Mouse (Mus musculus) spleen, adult 2 months (tissue): ENCODE data around the gene Mob2. TPM values are rescaled to one million over a fixed set of nuclear protein-coding genes. Genes with fewer than 3 reads are reported as not detected.

Source experiments
- DNase-seq, 2 experiments: peaks; one replicate each; pipeline versions ENCODE4 v3.0.0 to v3.0.0-alpha.2; 2012 to 2021; ENCODE audit warnings: low spot score in 2 of 2, low read depth in 1 of 2
- H3K27ac ChIP-seq: fragments of 200-500 bp; 2 replicates; pipeline ENCODE4 v1.5.1; 2012; ENCODE audit warnings: low read length, inconsistent platforms; ENCODE audit not compliant: insufficient read depth
- H3K27me3 ChIP-seq: fragments of 200-500 bp; 2 replicates; pipeline ENCODE4 v1.6.1; 2012; ENCODE audit warnings: mild to moderate bottlenecking, moderate library complexity, low read length, inconsistent platforms; ENCODE audit not compliant: control insufficient read depth, insufficient read depth
- H3K36me3 ChIP-seq: fragments of 200-500 bp; 2 replicates; pipeline ENCODE4 v1.6.1; 2012; ENCODE audit warnings: mild to moderate bottlenecking, low read length, inconsistent platforms; ENCODE audit not compliant: control insufficient read depth, insufficient read depth
- H3K4me1 ChIP-seq: fragments of 200-500 bp; 2 replicates; pipeline ENCODE4 v1.6.1; 2011; ENCODE audit warnings: inconsistent platforms; ENCODE audit not compliant: control insufficient read depth, insufficient read depth, insufficient read length
- H3K4me3 ChIP-seq: fragments of 200-500 bp; 2 replicates; pipeline ENCODE4 v1.5.1; 2011; ENCODE audit warnings: mild to moderate bottlenecking, inconsistent platforms; ENCODE audit not compliant: insufficient read depth, insufficient read length; ENCODE audit errors: extremely low read depth
- CTCF ChIP-seq: fragments of 200-500 bp; IDR thresholded peaks from 2 replicates; pipeline ENCODE4 v1.5.1; 2011; ENCODE audit warnings: mild to moderate bottlenecking, inconsistent platforms; ENCODE audit not compliant: insufficient read depth, insufficient read length, insufficient replicate concordance; ENCODE audit errors: extremely low read depth
- POLR2A ChIP-seq: fragments of 200-500 bp; IDR thresholded peaks from 2 replicates; pipeline ENCODE4 v1.6.1; 2011; ENCODE audit warnings: low read depth, low read length, inconsistent platforms
- WGBS: fragments of 180-500 bp; shearing (Covaris S2); methylation state at CpG from one replicate; pipeline ENCODE4 v1.1.7; 2018; 5-methylcytosine and 5-hydroxymethylcytosine counted together
- polyA plus RNA-seq: library from polyadenylated mRNA; depleted of rRNA; stranded (reverse); fragments of >200 nt; gene quantifications from 2 replicates; pipeline ENCODE4 v1.2.3, GENCODE M21; 2012

The Mob2 gene
- polyA plus RNA-seq, 1 experiment = 28.2 TPM

DNA sequence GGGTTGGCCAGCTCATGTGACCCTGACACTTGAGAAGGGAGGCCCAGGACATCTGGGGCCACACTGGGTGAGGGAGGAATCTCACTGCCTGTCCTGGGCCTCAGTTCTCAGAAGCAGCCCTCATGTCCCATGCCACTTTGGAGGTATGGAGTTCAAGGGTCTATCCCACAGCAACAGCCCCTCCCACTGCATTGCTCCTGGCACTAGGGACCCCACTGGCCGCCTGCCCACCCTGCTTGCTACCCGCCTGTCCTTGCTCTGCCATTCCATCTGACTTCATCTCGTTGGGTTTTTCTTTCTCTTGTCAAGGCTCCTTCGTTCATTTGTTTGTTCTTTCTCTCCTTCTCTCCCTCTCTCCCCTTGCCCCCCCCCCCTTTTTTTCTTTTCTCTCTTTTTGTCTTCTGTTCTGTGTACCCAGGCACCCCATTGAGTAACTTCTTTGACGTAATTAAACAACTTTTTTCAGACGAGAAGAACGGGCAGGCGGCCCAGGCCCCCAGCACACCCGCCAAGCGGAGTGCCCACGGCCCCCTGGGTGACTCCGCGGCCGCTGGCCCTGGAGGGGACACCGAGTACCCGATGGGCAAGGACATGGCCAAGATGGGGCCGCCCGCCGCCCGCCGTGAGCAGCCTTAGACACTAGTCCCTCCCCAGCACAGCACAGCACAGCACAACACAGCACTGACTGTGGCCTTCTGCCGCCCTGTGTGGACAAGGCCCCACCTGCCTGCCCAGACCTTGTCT, 59.1 kb downstream of the Mob2 start:
- Histone ChIP-seq H3K27me3 (no peaks in the 10 kb centered on the region), H3K4me1 (no peaks in the 10 kb centered on the region), H3K27ac (no peak overlapping the region), H3K4me3 (no peak overlapping the region), H3K36me3 (no peaks in the 10 kb centered on the region)
- no peak for DNase-seq
- 89% methylated on average over 22 of the region's 22 CpGs for WGBS
- TF ChIP-seq CTCF (no peak), POLR2A (no peak)

DNA sequence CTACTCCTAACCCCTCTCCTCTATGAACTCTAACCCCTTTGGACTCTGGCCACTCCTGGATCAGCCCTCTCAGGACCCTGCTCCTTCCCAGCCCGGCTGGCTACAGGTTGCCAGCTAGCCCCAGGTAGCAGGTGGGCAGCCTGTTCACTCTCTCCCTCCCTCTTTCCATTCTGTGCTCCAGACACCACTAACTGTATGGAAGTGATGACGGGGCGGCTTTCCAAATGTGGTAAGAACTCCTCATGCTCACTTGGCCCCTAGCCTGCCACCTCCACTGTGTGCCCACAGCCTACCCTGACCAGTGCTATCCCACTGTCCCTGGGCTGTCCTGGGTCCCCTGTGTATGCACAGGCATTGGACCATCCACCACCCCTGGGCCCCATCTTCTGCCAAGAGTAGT, 60.2 kb downstream of the Mob2 start:
- TF ChIP-seq CTCF = no peak
- TF ChIP-seq POLR2A = no peak
- Histone ChIP-seq H3K4me1 (no peaks in the 10 kb centered on the region), H3K36me3 (no peaks in the 10 kb centered on the region), H3K4me3 (no peak overlapping the region), H3K27ac (no peak overlapping the region), H3K27me3 (no peaks in the 10 kb centered on the region)
- WGBS = 97% methylated on average over 3 of the region's 3 CpGs
- DNase-seq = no peak

DNA sequence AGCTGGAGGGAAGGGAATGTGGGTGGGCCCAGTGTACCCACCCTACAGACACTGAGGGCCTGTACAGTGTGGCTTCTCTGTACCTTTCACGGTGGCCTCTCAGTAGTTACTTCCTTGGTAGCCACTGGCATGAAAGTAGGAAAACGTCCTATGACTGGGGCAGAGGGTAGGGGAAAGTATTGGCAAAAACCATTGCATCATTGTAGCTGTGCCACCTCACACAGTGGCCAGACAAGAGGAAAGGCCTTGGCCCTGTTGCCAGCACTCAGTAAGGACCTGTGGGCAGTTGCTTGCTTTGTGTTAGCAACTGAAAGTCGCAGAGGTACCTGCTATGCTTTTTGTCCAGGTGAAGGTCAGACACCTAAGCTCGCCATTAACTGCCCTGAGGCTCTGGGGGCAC, 66.7 kb downstream of the Mob2 start:
- no peaks in the 10 kb centered on the region for H3K36me3 ChIP-seq
- H3K27ac ChIP-seq = no peak overlapping the region
- H3K4me1 ChIP-seq = no peaks in the 10 kb centered on the region
- no peak for TF ChIP-seq POLR2A
- TF ChIP-seq CTCF = no peak
- H3K4me3 ChIP-seq = no peak overlapping the region
- DNase-seq = no peak
- H3K27me3 ChIP-seq = no peaks in the 10 kb centered on the region
- 84% methylated on average over 4 of the region's 4 CpGs for WGBS

DNA sequence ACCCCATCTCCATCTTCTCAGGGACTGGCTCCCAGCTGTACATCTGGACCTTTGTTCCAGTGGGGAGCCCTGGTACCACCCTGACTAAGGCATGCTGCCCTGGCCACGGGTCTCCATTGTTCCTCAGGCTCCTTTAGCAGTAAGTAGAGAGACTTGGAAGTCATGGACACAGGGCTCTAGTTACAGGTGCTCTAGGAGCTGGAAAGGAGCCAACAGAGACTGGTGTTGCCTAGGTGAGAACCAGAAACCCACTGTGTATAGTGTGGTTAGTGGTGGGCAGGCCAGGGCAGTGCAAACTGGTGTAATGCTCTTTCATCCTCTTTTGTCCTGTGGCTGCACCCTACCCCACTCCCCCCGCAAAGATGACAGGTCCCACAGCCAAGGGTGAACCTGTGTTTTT, 69.7 kb downstream of the Mob2 start:
- 65% methylated on average over 2 of the region's 2 CpGs for WGBS
- TF ChIP-seq CTCF = no peak
- no peak for DNase-seq
- Histone ChIP-seq H3K27me3 (no peaks in the 10 kb centered on the region), H3K36me3 (no peaks in the 10 kb centered on the region), H3K4me1 (no peaks in the 10 kb centered on the region), H3K4me3 (no peak overlapping the region), H3K27ac (no peak overlapping the region)

DNA sequence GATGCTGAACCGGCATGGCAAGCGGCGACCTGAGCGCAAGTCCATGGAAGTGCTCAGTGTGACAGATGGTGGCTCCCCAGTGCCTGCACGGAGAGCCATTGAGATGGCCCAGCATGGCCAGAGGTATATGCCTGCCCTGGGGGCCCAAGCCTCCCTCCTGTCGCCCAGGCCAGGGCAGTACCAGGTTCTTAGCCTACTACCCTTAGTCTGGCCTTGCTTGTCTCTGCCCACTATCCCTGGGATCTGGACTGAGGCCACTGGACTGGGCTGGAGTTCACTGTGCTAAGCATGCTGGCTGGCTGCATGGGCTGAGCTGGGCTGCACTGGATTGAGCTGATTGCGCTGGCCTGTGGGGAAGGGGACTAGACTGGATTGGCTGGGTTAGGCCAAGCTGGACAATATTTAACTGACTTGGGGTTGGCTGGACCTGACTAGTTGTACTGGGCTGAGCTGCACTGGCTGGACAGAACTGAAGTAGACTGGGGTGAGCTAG, 72.5 kb downstream of the Mob2 start:
- TF ChIP-seq POLR2A (no peak), CTCF (no peak)

DNA sequence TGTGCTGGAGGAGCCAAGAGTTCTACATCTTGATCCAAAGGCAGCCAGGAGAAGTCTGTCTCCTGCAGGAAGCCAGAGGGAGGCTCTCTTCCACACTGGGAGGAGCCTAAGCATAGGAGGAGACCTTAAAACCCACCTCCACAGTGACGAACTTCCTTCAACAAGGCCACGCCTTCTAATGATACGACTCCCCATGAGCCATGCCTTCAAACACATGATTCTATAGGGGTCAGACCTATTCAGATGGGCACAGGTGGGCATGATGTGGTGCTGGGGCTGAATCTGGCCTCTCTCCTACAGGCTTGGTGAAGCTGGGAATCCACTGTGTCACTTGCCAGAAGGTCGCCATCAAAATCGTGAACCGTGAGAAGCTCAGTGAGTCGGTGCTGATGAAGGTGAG, 79.6 kb downstream of the Mob2 start:
- no peak for TF ChIP-seq POLR2A
- no peak for TF ChIP-seq CTCF
- 88% methylated on average over 7 of the region's 7 CpGs for WGBS
- no peak for DNase-seq
- Histone ChIP-seq H3K27ac (no peak overlapping the region), H3K27me3 (no peaks in the 10 kb centered on the region), H3K4me3 (no peak overlapping the region), H3K36me3 (no peaks in the 10 kb centered on the region), H3K4me1 (no peaks in the 10 kb centered on the region)

More for the DNA sequence above, 72.5 kb downstream of the Mob2 start:
- Histone ChIP-seq H3K4me1 (no peaks in the 10 kb centered on the region), H3K4me3 (no peak overlapping the region), H3K27me3 (no peaks in the 10 kb centered on the region), H3K27ac (no peak overlapping the region), H3K36me3 (no peaks in the 10 kb centered on the region)
- DNase-seq = no peak
- 88% methylated on average over 7 of the region's 7 CpGs for WGBS

DNA sequence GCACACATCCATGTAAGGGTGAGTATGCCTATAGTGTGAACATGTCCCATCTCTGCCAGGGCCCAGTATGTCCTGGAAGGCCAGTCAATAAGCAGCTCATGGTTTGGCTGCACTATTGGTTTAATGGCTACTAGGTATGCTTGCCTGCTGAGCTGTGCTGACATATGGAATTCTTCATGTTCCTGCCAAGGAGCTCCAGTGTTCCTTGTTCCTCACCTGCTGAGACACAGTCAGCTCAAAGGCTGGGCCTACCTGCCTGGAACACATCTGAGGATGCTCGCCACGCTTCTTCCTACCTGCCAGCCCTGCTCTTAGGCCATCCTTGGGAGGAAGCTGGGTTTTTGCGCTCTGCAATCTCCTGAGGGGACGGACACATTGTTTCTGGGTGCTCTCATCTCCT, 81.6 kb downstream of the Mob2 start:
- no peak overlapping the region for H3K4me3 ChIP-seq
- no peak overlapping the region for H3K27ac ChIP-seq
- 89% methylated on average over 4 of the region's 4 CpGs for WGBS
- no peaks in the 10 kb centered on the region for H3K27me3 ChIP-seq
- no peak for DNase-seq
- no peaks in the 10 kb centered on the region for H3K36me3 ChIP-seq
- no peaks in the 10 kb centered on the region for H3K4me1 ChIP-seq
- TF ChIP-seq POLR2A (no peak), CTCF (no peak)
